Mouse (Mus musculus): ENCODE measurements around the gene Sarnp.

DNA sequence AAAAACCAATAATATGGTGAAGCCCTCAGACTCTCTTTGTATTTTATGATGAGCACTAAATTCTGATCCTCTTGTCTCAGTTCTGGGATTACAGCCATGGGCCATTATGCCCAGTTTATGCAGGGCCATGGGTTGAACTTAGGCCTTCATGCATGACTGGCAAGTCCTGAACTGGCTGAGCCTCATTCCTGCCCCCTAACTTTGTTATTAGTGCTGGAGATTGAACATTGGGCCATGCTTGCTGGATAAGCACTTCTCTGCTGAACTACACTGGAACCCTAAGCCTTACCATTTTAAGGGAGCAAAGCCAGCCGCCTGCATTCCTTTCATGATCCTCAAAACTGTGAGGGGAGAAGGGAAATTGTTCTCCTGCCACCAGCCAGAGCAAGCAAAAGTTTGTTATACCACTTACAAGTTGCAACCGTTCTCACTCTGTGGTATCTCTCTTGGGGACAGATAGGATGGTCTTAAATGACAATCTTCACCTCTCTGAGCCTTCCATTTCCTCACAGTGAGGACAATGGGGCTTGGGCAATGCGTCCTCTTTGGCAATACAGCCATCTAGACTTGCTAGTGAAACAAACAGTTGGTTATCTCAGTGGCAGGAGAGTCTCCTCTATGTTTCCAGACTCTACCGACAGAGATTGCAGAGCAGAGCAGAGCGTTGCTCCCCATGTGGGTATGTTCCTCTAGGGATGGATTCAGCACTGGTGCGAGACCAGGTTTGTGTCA, 82.8 kb downstream of the Sarnp start:
- TF ChIP-seq CTCF (IDR thresholded peaks at IDR 0.05; ENCODE audit: control insufficient read depth, insufficient read depth, insufficient read length) (no peak), MAX (IDR thresholded peaks at IDR 0.05) (no peak), USF1 (IDR thresholded peaks at IDR 0.05; ENCODE audit: low read depth) (no peak), MYOD1 (IDR thresholded peaks at IDR 0.05; ENCODE audit: control insufficient read depth, insufficient read length, low read depth) (no peak), MYOG (IDR thresholded peaks at IDR 0.05; ENCODE audit: control insufficient read depth, extremely low read depth, insufficient read length) (no peak), CEBPB (IDR thresholded peaks at IDR 0.05; ENCODE audit: low read depth) (no peak)
